Mouse (Mus musculus) T-cell, adult 2 months (primary cell): ENCODE measurements around the gene Hace1.
"Not testable (repeated sequence)": the region's sequence is repeated elsewhere in the genome, so short reads cannot be mapped to it uniquely, and the experiment has no call there.

Source experiments
- DNase-seq: peaks from one replicate; pipeline ENCODE4 v3.0.0; 2022; ENCODE audit warnings: low spot score

The Hace1 gene

GRCm38 (mm10) chr10:45577731-45578297, at the start of gene Hace1:
Gene Hace1, plus strand, starts transcription at chr10:45577829.
- peak; percentile 84 for DNase-seq

- DNase-seq = not testable (repeated sequence)
Measured at GRCm38 (mm10) chr10:45537334-45537733, 40.3 kb upstream of the Hace1 start.

GRCm38 (mm10) chr10:45542726-45543125, 34.9 kb upstream of the Hace1 start:
- no peak for DNase-seq

GRCm38 (mm10) chr10:45546799-45547198, 30.8 kb upstream of the Hace1 start:
- DNase-seq = no peak

- peak; percentile 44 for DNase-seq
Measured at GRCm38 (mm10) chr10:45578298-45578821, 731 bp downstream of the Hace1 start.

- no peak for DNase-seq
Measured at GRCm38 (mm10) chr10:45583310-45583709, 5.7 kb downstream of the Hace1 start.

GRCm38 (mm10) chr10:45583829-45584228, 6.2 kb downstream of the Hace1 start:
- no peak for DNase-seq

- no peak for DNase-seq
Measured at GRCm38 (mm10) chr10:45584311-45585102, 6.9 kb downstream of the Hace1 start.

GRCm38 (mm10) chr10:45605853-45606252, 28.2 kb downstream of the Hace1 start:
- no peak for DNase-seq

- DNase-seq = no peak
Measured at GRCm38 (mm10) chr10:45610727-45611126, 33.1 kb downstream of the Hace1 start.

- DNase-seq = no peak
Measured at GRCm38 (mm10) chr10:45616012-45616411, 38.4 kb downstream of the Hace1 start.

- DNase-seq = no peak
Measured at GRCm38 (mm10) chr10:45619039-45619438, 41.4 kb downstream of the Hace1 start.

GRCm38 (mm10) chr10:45631995-45632394, 54.4 kb downstream of the Hace1 start:
- no peak for DNase-seq

GRCm38 (mm10) chr10:45632641-45633040, 55.0 kb downstream of the Hace1 start:
- DNase-seq = no peak

GRCm38 (mm10) chr10:45635201-45635600, 57.6 kb downstream of the Hace1 start:
- DNase-seq = no peak

GRCm38 (mm10) chr10:45639762-45640161, 62.1 kb downstream of the Hace1 start:
- no peak for DNase-seq

- no peak for DNase-seq
Measured at GRCm38 (mm10) chr10:45654026-45654425, 76.4 kb downstream of the Hace1 start.

- DNase-seq = no peak
Measured at GRCm38 (mm10) chr10:45662015-45662414, 84.4 kb downstream of the Hace1 start.

GRCm38 (mm10) chr10:45668266-45668665, 90.6 kb downstream of the Hace1 start:
- DNase-seq = no peak

GRCm38 (mm10) chr10:45676796-45677195, 99.2 kb downstream of the Hace1 start:
- DNase-seq = no peak

- DNase-seq = no peak
Measured at GRCm38 (mm10) chr10:45686191-45686590, 108.6 kb downstream of the Hace1 start.

- no peak for DNase-seq
Measured at GRCm38 (mm10) chr10:45694931-45695330, 117.3 kb downstream of the Hace1 start.

GRCm38 (mm10) chr10:45695522-45695921, 117.9 kb downstream of the Hace1 start:
- no peak for DNase-seq
